Comparison of ENCODE assay signal across 20 mouse cellular contexts in genomic region chr7:46204775-46205174, GRCm38 (mm10). TPM values are rescaled to one million over a fixed set of nuclear protein-coding genes. Genes with fewer than 3 reads are reported as not detected.
DNase-seq lines count a peak whose midpoint lies in the region; ATAC-seq and TF ChIP-seq lines count a peak whose summit lies in the region.
"Had no signal": no experiment of that assay in that cellular context is flagged by ENCODE, and none has a peak within 500 bp of the region (broad histone marks: within the 10 kb centered on the region; RNA-seq: fewer than 3 reads in every experiment).

No protein-coding gene starts in this region.

- H3K27ac ChIP-seq in forebrain, postnatal 0 days (ENCODE audit: low read depth, low read length) = no peak overlapping the region
- H3K27ac ChIP-seq in forebrain, embryonic 16.5 days (ENCODE audit: low read length) = no peak overlapping the region
- H3K27ac ChIP-seq in hindbrain, postnatal 0 days = no peak overlapping the region
- no peak overlapping the region for H3K27ac ChIP-seq in hindbrain, embryonic 10.5 days
- H3K27ac ChIP-seq in midbrain, postnatal 0 days (ENCODE audit: low read depth, low read length) = no peak overlapping the region
- H3K27ac ChIP-seq in midbrain, embryonic 10.5 days (replicated peaks) = no peak overlapping the region
- H3K27ac ChIP-seq: embryonic facial prominence, embryonic 10.5 days; forebrain, embryonic 15.5 days; heart, embryonic 13.5 days; hindbrain, embryonic 14.5 days; limb, embryonic 15.5 days; liver, embryonic 14.5 days; lung, embryonic 15.5 days had no signal

- no peak overlapping the region for H3K4me2 ChIP-seq in forebrain, postnatal 0 days (ENCODE audit: low read depth)
- H3K4me2 ChIP-seq in forebrain, embryonic 16.5 days (ENCODE audit: low read length) = no peak overlapping the region
- no peak overlapping the region for H3K4me2 ChIP-seq in hindbrain, postnatal 0 days (ENCODE audit: low read depth, low read length)
- H3K4me2 ChIP-seq in midbrain, postnatal 0 days (ENCODE audit: low read depth, low read length, poor library complexity, severe bottlenecking) = no peak overlapping the region
- H3K4me2 ChIP-seq: forebrain, embryonic 15.5 days; heart, embryonic 13.5 days; hindbrain, embryonic 14.5 days; limb, embryonic 15.5 days; lung, embryonic 15.5 days had no signal

- H3K27me3 ChIP-seq in forebrain, postnatal 0 days (ENCODE audit: insufficient read depth, low read length) = no peaks in the 10 kb centered on the region
- no peaks in the 10 kb centered on the region for H3K27me3 ChIP-seq in forebrain, embryonic 16.5 days (replicated peaks; ENCODE audit: control insufficient read depth, insufficient read depth, low read length)
- H3K27me3 ChIP-seq in hindbrain, postnatal 0 days (ENCODE audit: insufficient read depth, low read length) = no peaks in the 10 kb centered on the region
- peaks cover 9% of the 10 kb centered on the region; the same call in 1 of the 2 replicates for H3K27me3 ChIP-seq in hindbrain, embryonic 10.5 days (ENCODE audit: insufficient read depth, poor library complexity, severe bottlenecking)
- H3K27me3 ChIP-seq in midbrain, postnatal 0 days (ENCODE audit: insufficient read depth, low read length) = no peaks in the 10 kb centered on the region
- 0 out of 2 replicates have a peak, but pooled peaks cover 6% of the 10 kb centered on the region for H3K27me3 ChIP-seq in midbrain, embryonic 10.5 days (ENCODE audit: low read depth, poor library complexity, severe bottlenecking)
- H3K27me3 ChIP-seq: forebrain, embryonic 15.5 days; limb, embryonic 15.5 days; lung, embryonic 15.5 days had no signal

- ATAC-seq in forebrain, postnatal 0 days = no peak
- ATAC-seq in forebrain, embryonic 16.5 days = no peak
- no peak for ATAC-seq in hindbrain, postnatal 0 days
- ATAC-seq in midbrain, postnatal 0 days (ENCODE audit: low FRiP score) = no peak
- no peak for ATAC-seq in megakaryocyte progenitor cell, adult 5-6 weeks (replicated peaks; ENCODE audit: poor library complexity)
- ATAC-seq: Patski had no signal

- peak; percentile 6; the same call in 1 of the 2 replicates for TF ChIP-seq CTCF in forebrain, postnatal 0 days (IDR thresholded peaks at IDR 0.05; ENCODE audit: low read depth)
- peak; percentile 23; the same call in 1 of the 2 replicates for TF ChIP-seq CTCF in hindbrain, postnatal 0 days (IDR thresholded peaks at IDR 0.05; ENCODE audit: low read depth)
- peak; percentile 30 for TF ChIP-seq CTCF in midbrain, postnatal 0 days (IDR thresholded peaks at IDR 0.05)

- H3K4me1 ChIP-seq in forebrain, postnatal 0 days (ENCODE audit: insufficient read depth) = no peaks in the 10 kb centered on the region
- no peaks in the 10 kb centered on the region for H3K4me1 ChIP-seq in forebrain, embryonic 16.5 days (replicated peaks; ENCODE audit: control insufficient read depth, insufficient read depth, low read length)
- no peaks in the 10 kb centered on the region for H3K4me1 ChIP-seq in hindbrain, postnatal 0 days (ENCODE audit: insufficient read depth, low read length)
- peaks cover 27% of the 10 kb centered on the region for H3K4me1 ChIP-seq in hindbrain, embryonic 10.5 days (replicated peaks)
- no peaks in the 10 kb centered on the region for H3K4me1 ChIP-seq in midbrain, postnatal 0 days (ENCODE audit: insufficient read depth, low read length)
- peaks cover 20% of the 10 kb centered on the region for H3K4me1 ChIP-seq in midbrain, embryonic 10.5 days
- H3K4me1 ChIP-seq: limb, embryonic 15.5 days; lung, embryonic 15.5 days had no signal

- H3K9ac ChIP-seq in forebrain, postnatal 0 days = no peak overlapping the region
- no peak overlapping the region for H3K9ac ChIP-seq in forebrain, embryonic 16.5 days (replicated peaks; ENCODE audit: low read depth, low read length)
- no peak overlapping the region for H3K9ac ChIP-seq in hindbrain, postnatal 0 days (replicated peaks; ENCODE audit: low read length)
- no peak overlapping the region for H3K9ac ChIP-seq in midbrain, postnatal 0 days (replicated peaks; ENCODE audit: low read length, poor library complexity, severe bottlenecking)
- H3K9ac ChIP-seq: forebrain, embryonic 15.5 days; heart, embryonic 13.5 days; hindbrain, embryonic 14.5 days; limb, embryonic 15.5 days; liver, embryonic 14.5 days; lung, embryonic 15.5 days had no signal

- no peak overlapping the region for H3K4me3 ChIP-seq in forebrain, postnatal 0 days (ENCODE audit: low read depth, low read length)
- H3K4me3 ChIP-seq in forebrain, embryonic 16.5 days (replicated peaks; ENCODE audit: low read length) = no peak overlapping the region
- H3K4me3 ChIP-seq in hindbrain, postnatal 0 days (ENCODE audit: low read length) = no peak overlapping the region
- no peak overlapping the region for H3K4me3 ChIP-seq in hindbrain, embryonic 10.5 days
- no peak overlapping the region for H3K4me3 ChIP-seq in midbrain, postnatal 0 days (ENCODE audit: low read depth, low read length)
- no peak overlapping the region for H3K4me3 ChIP-seq in midbrain, embryonic 10.5 days
- H3K4me3 ChIP-seq: embryonic facial prominence, embryonic 10.5 days; forebrain, embryonic 15.5 days; heart, embryonic 13.5 days; limb, embryonic 15.5 days; lung, embryonic 15.5 days had no signal

- 76% methylated on average over 6 of the region's 6 CpGs for WGBS in forebrain, postnatal 0 days
- 68% methylated on average over 6 of the region's 6 CpGs for WGBS in forebrain, embryonic 16.5 days
- WGBS in hindbrain, postnatal 0 days = 77% methylated on average over 6 of the region's 6 CpGs
- WGBS in hindbrain, embryonic 10.5 days = 84% methylated on average over 6 of the region's 6 CpGs
- WGBS in midbrain, postnatal 0 days = 76% methylated on average over 6 of the region's 6 CpGs
- WGBS in midbrain, embryonic 10.5 days = 82% methylated on average over 6 of the region's 6 CpGs

- no peaks in the 10 kb centered on the region for H3K9me3 ChIP-seq in forebrain, postnatal 0 days (ENCODE audit: low read length)
- H3K9me3 ChIP-seq in forebrain, embryonic 16.5 days (ENCODE audit: control insufficient read depth, low read length) = no peaks in the 10 kb centered on the region
- no peaks in the 10 kb centered on the region for H3K9me3 ChIP-seq in hindbrain, postnatal 0 days (ENCODE audit: low read length)
- no peaks in the 10 kb centered on the region for H3K9me3 ChIP-seq in hindbrain, embryonic 10.5 days
- H3K9me3 ChIP-seq in midbrain, postnatal 0 days (ENCODE audit: low read length) = no peaks in the 10 kb centered on the region
- H3K9me3 ChIP-seq in midbrain, embryonic 10.5 days (replicated peaks) = no peaks in the 10 kb centered on the region
- H3K9me3 ChIP-seq: embryonic facial prominence, embryonic 10.5 days; forebrain, embryonic 15.5 days; G1E; heart, embryonic 13.5 days; limb, embryonic 15.5 days; lung, embryonic 15.5 days had no signal

- no peak for DNase-seq in forebrain, postnatal 0 days
- no peak for DNase-seq in hindbrain, postnatal 0 days (ENCODE audit: low spot score)
- no peak for DNase-seq in hindbrain, embryonic 10.5 days (ENCODE audit: low spot score)
- DNase-seq in midbrain, postnatal 0 days (ENCODE audit: low spot score) = no peak
- DNase-seq in midbrain, embryonic 10.5 days (ENCODE audit: low spot score) = no peak
- DNase-seq: heart, adult 11 months had no signal

- H3K36me3 ChIP-seq in forebrain, postnatal 0 days (ENCODE audit: insufficient read depth) = no peaks in the 10 kb centered on the region
- H3K36me3 ChIP-seq in forebrain, embryonic 16.5 days (ENCODE audit: control insufficient read depth, insufficient read depth) = no peaks in the 10 kb centered on the region
- H3K36me3 ChIP-seq in hindbrain, postnatal 0 days (ENCODE audit: insufficient read depth, low read length) = no peaks in the 10 kb centered on the region
- H3K36me3 ChIP-seq in hindbrain, embryonic 10.5 days = no peaks in the 10 kb centered on the region
- no peaks in the 10 kb centered on the region for H3K36me3 ChIP-seq in midbrain, postnatal 0 days (ENCODE audit: insufficient read depth, low read length)
- no peaks in the 10 kb centered on the region for H3K36me3 ChIP-seq in midbrain, embryonic 10.5 days
- H3K36me3 ChIP-seq: embryonic facial prominence, embryonic 10.5 days; forebrain, embryonic 15.5 days; G1E; heart, embryonic 13.5 days; limb, embryonic 15.5 days; lung, embryonic 15.5 days had no signal

RNA-seq across cellular contexts. Expression of gene Abcc8, which starts 24.9 kb away (rescaled TPM):
- 11.5 and 18.9 TPM in 2 replicates for total RNA-seq in forebrain, postnatal 0 days (2014; rRNA removed)
- 6.7 and 7.0 TPM in 2 replicates for polyA plus RNA-seq in forebrain, postnatal 0 days (2015; fragmentation: Nextera tagmentation; extraction: Ambion mirVana)
- polyA plus RNA-seq in forebrain, embryonic 16.5 days (2015; fragmentation: Nextera tagmentation; extraction: Ambion mirVana) = 33.2 and 34.3 TPM in 2 replicates
- total RNA-seq in hindbrain, postnatal 0 days (2014; rRNA removed) = 21.7 and 29.8 TPM in 2 replicates
- polyA plus RNA-seq in hindbrain, postnatal 0 days (2015; fragmentation: Nextera tagmentation; extraction: Ambion mirVana) = 10.1 and 11.2 TPM in 2 replicates
- 1.2 and 1.8 TPM in 2 replicates for polyA plus RNA-seq in hindbrain, embryonic 10.5 days (2016; fragmentation: Nextera tagmentation; extraction: Ambion mirVana)
- total RNA-seq in midbrain, postnatal 0 days (2014; rRNA removed) = 13.1 and 18.7 TPM in 2 replicates
- polyA plus RNA-seq in midbrain, postnatal 0 days (2015; fragmentation: Nextera tagmentation; extraction: Ambion mirVana) = 7.2 and 9.6 TPM in 2 replicates
- polyA plus RNA-seq in midbrain, embryonic 10.5 days (2016; fragmentation: Nextera tagmentation; extraction: Ambion mirVana) = 0.70 and 0.74 TPM in 2 replicates
- total RNA-seq in megakaryocyte progenitor cell, adult 5-6 weeks (2015) = not detected in 2 replicates
- not detected in 2 replicates for total RNA-seq in megakaryocyte progenitor cell, adult 5-6 weeks (2017)
- total RNA-seq: common myeloid progenitor, adult 5-6 weeks had no signal
- polyA plus RNA-seq: G1E, Patski had no signal

RNA-seq across cellular contexts. Expression of gene Ush1c, which starts 33.5 kb away (rescaled TPM):
- 0.31 and 1.6 TPM in 2 replicates for total RNA-seq in forebrain, postnatal 0 days (2014; rRNA removed)
- polyA plus RNA-seq in forebrain, postnatal 0 days (2015; fragmentation: Nextera tagmentation; extraction: Ambion mirVana) = 1.6 and 1.9 TPM in 2 replicates
- 1.2 and 2.5 TPM in 2 replicates for polyA plus RNA-seq in forebrain, embryonic 16.5 days (2015; fragmentation: Nextera tagmentation; extraction: Ambion mirVana)
- 1.7 TPM in 1 of 2 replicates, not detected in the other for total RNA-seq in hindbrain, postnatal 0 days (2014; rRNA removed)
- polyA plus RNA-seq in hindbrain, postnatal 0 days (2015; fragmentation: Nextera tagmentation; extraction: Ambion mirVana) = 1.5 and 1.6 TPM in 2 replicates
- 3.3 and 4.7 TPM in 2 replicates for polyA plus RNA-seq in hindbrain, embryonic 10.5 days (2016; fragmentation: Nextera tagmentation; extraction: Ambion mirVana)
- 0.44 and 0.85 TPM in 2 replicates for total RNA-seq in midbrain, postnatal 0 days (2014; rRNA removed)
- polyA plus RNA-seq in midbrain, postnatal 0 days (2015; fragmentation: Nextera tagmentation; extraction: Ambion mirVana) = 1.7 and 1.8 TPM in 2 replicates
- 3.7 and 4.3 TPM in 2 replicates for polyA plus RNA-seq in midbrain, embryonic 10.5 days (2016; fragmentation: Nextera tagmentation; extraction: Ambion mirVana)
- not detected in 2 replicates for total RNA-seq in megakaryocyte progenitor cell, adult 5-6 weeks (2015)
- total RNA-seq in megakaryocyte progenitor cell, adult 5-6 weeks (2017) = not detected in 2 replicates
- total RNA-seq: common myeloid progenitor, adult 5-6 weeks; G1E had no signal
- polyA plus RNA-seq: G1E, Patski had no signal

RNA-seq across cellular contexts. Expression of gene Otog, which starts 36.0 kb away (rescaled TPM):
- 0.08 TPM in 1 of 2 replicates, not detected in the other for total RNA-seq in forebrain, postnatal 0 days (2014; rRNA removed)
- polyA plus RNA-seq in forebrain, postnatal 0 days (2015; fragmentation: Nextera tagmentation; extraction: Ambion mirVana) = 0.02 and 0.03 TPM in 2 replicates
- polyA plus RNA-seq in forebrain, embryonic 16.5 days (2015; fragmentation: Nextera tagmentation; extraction: Ambion mirVana) = not detected in 2 replicates
- total RNA-seq in hindbrain, postnatal 0 days (2014; rRNA removed) = under 0.01 TPM in 1 of 2 replicates, not detected in the other
- polyA plus RNA-seq in hindbrain, postnatal 0 days (2015; fragmentation: Nextera tagmentation; extraction: Ambion mirVana) = 0.04 TPM in 1 of 2 replicates, not detected in the other
- 0.31 and 1.7 TPM in 2 replicates for polyA plus RNA-seq in hindbrain, embryonic 10.5 days (2016; fragmentation: Nextera tagmentation; extraction: Ambion mirVana)
- total RNA-seq in midbrain, postnatal 0 days (2014; rRNA removed) = 0.11 and 0.28 TPM in 2 replicates
- 0.01 and 0.07 TPM in 2 replicates for polyA plus RNA-seq in midbrain, postnatal 0 days (2015; fragmentation: Nextera tagmentation; extraction: Ambion mirVana)
- polyA plus RNA-seq in midbrain, embryonic 10.5 days (2016; fragmentation: Nextera tagmentation; extraction: Ambion mirVana) = 0.06 TPM in 1 of 2 replicates, not detected in the other
- total RNA-seq in megakaryocyte progenitor cell, adult 5-6 weeks (2015) = not detected in 2 replicates
- total RNA-seq in megakaryocyte progenitor cell, adult 5-6 weeks (2017) = not detected in 2 replicates
- total RNA-seq: common myeloid progenitor, adult 5-6 weeks; heart, postnatal 25 days had no signal
- polyA plus RNA-seq: G1E; liver, embryonic 14.5 days; lung, embryonic 15.5 days; neural tube, embryonic 14.5 days; Patski had no signal
